Mouse (Mus musculus): Measurements from ENCODE around the gene Stoml1. TPM values are rescaled to one million over a fixed set of nuclear protein-coding genes. Genes with fewer than 3 reads are reported as not detected.

Gene Stoml1
- polyA plus RNA-seq, 1 experiment from 2014 or later: 6.7 TPM

- DNase-seq: peak; percentile 67
- no peak overlapping the region for H3K27ac ChIP-seq (ENCODE audit: low read depth)
- no peak for ATAC-seq
- H3K9ac ChIP-seq (replicated peaks): no peak overlapping the region
- WGBS (ENCODE audit: insufficient replicate concordance): 72% methylated on average over 24 of the region's 24 CpGs
- TF ChIP-seq EP300 (IDR thresholded peaks at IDR 0.05; ENCODE audit: low read depth) (no peak), CTCF (IDR thresholded peaks at IDR 0.05; ENCODE audit: low read depth) (peak; percentile 78)
- no peaks in the 10 kb centered on the region for H3K4me1 ChIP-seq (ENCODE audit: insufficient read depth)
- peaks cover 64% of the 10 kb centered on the region for H3K36me3 ChIP-seq (replicated peaks; ENCODE audit: insufficient read depth, low read length)
- H3K9me3 ChIP-seq (ENCODE audit: low read length): no peaks in the 10 kb centered on the region
- H3K4me2 ChIP-seq (ENCODE audit: low read depth, low read length): no peak overlapping the region
- H3K27me3 ChIP-seq (ENCODE audit: insufficient read depth, low read length): no peaks in the 10 kb centered on the region
- no peak overlapping the region for H3K4me3 ChIP-seq (ENCODE audit: low read depth, low read length)
Measured at GRCm38 (mm10) chr9:58220218-58220903, 32.6 kb upstream of the Stoml1 start.

GRCm38 (mm10) chr9:58224356-58224755 is 28.6 kb upstream of the Stoml1 start:
- Histone ChIP-seq H3K4me1 (ENCODE audit: insufficient read depth) (0 out of 2 replicates have a peak, but pooled peaks cover 3% of the 10 kb centered on the region), H3K27ac (ENCODE audit: low read depth) (no peak overlapping the region), H3K4me2 (ENCODE audit: low read depth, low read length) (no peak overlapping the region), H3K4me3 (ENCODE audit: low read depth, low read length) (no peak overlapping the region), H3K9ac (replicated peaks) (no peak overlapping the region), H3K9me3 (ENCODE audit: low read length) (no peaks in the 10 kb centered on the region), H3K36me3 (replicated peaks; ENCODE audit: insufficient read depth, low read length) (peaks cover 96% of the 10 kb centered on the region), H3K27me3 (ENCODE audit: insufficient read depth, low read length) (no peaks in the 10 kb centered on the region)
- TF ChIP-seq CTCF (IDR thresholded peaks at IDR 0.05; ENCODE audit: low read depth) (no peak), EP300 (IDR thresholded peaks at IDR 0.05; ENCODE audit: low read depth) (no peak)
- 86% methylated on average over 2 of the region's 2 CpGs for WGBS (ENCODE audit: insufficient replicate concordance)
- ATAC-seq (no peak), DNase-seq (no peak)

GRCm38 (mm10) chr9:58225915-58226913 is 26.8 kb upstream of the Stoml1 start:
- Histone ChIP-seq H3K36me3 (replicated peaks; ENCODE audit: insufficient read depth, low read length) (peaks cover 96% of the 10 kb centered on the region), H3K27me3 (ENCODE audit: insufficient read depth, low read length) (no peaks in the 10 kb centered on the region), H3K4me3 (ENCODE audit: low read depth, low read length) (no peak overlapping the region), H3K4me2 (ENCODE audit: low read depth, low read length) (no peak overlapping the region), H3K9ac (replicated peaks) (no peak overlapping the region), H3K4me1 (ENCODE audit: insufficient read depth) (0 out of 2 replicates have a peak, but pooled peaks cover 3% of the 10 kb centered on the region), H3K9me3 (ENCODE audit: low read length) (no peaks in the 10 kb centered on the region), H3K27ac (ENCODE audit: low read depth) (no peak overlapping the region)
- WGBS (ENCODE audit: insufficient replicate concordance): 50% methylated on average over 9 of the region's 9 CpGs
- ATAC-seq (peak; percentile 44; the same call in 1 of the 2 replicates), DNase-seq (peak; percentile 76)
- peak; percentile 94 for TF ChIP-seq CTCF (IDR thresholded peaks at IDR 0.05; ENCODE audit: low read depth)
- peak; percentile 14; the same call in 1 of the 2 replicates for TF ChIP-seq EP300 (IDR thresholded peaks at IDR 0.05; ENCODE audit: low read depth)

DNA sequence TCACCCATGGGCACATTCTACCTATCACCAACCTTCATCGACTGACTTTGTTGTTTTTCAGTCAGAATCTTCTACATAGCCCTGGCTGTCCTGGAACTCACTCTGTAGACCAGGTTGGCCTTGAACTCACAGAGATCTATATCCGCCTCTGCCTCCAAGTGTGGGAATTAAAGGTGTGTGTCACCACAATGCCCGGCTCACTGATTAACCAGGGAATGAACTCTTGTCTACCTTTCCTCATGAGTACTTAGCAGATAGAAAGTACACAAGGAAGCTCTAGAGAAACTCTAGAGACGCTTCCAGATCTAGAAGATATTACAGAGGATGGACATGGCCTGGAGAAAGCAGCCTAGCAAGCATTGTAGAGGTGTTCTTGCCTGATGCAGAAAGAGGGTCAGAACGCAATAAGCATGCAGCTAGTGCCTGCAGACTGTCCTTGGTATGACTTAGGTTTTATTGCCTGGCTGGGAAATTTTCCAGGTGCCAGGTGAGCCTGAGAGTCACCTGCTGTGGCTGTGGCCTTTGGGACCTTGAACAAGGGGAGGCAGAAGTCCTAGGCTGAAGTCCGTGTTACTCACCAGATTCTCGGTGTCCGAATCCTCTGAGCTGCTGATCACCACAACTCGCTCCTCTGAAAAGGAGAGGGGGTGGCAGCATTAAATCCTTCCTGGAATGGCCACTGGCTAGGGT is 24.0 kb upstream of the Stoml1 start:
- H3K4me2 ChIP-seq (ENCODE audit: low read depth, low read length): no peak overlapping the region
- no peak overlapping the region for H3K4me3 ChIP-seq (ENCODE audit: low read depth, low read length)
- peaks cover 13% of the 10 kb centered on the region for H3K4me1 ChIP-seq (ENCODE audit: insufficient read depth)
- H3K9ac ChIP-seq (replicated peaks): no peak overlapping the region
- DNase-seq (no peak), ATAC-seq (no peak)
- no peak overlapping the region for H3K27ac ChIP-seq (ENCODE audit: low read depth)
- H3K27me3 ChIP-seq (ENCODE audit: insufficient read depth, low read length): no peaks in the 10 kb centered on the region
- 92% methylated on average over 9 of the region's 9 CpGs for whole genome bisulfite sequencing (ENCODE audit: insufficient replicate concordance)
- peaks cover 96% of the 10 kb centered on the region for H3K36me3 ChIP-seq (replicated peaks; ENCODE audit: insufficient read depth, low read length)
- TF ChIP-seq CTCF (IDR thresholded peaks at IDR 0.05; ENCODE audit: low read depth): no peak
- TF ChIP-seq EP300 (IDR thresholded peaks at IDR 0.05; ENCODE audit: low read depth): no peak
- H3K9me3 ChIP-seq (ENCODE audit: low read length): no peaks in the 10 kb centered on the region

GRCm38 (mm10) chr9:58231746-58232145 is 21.2 kb upstream of the Stoml1 start:
- TF ChIP-seq EP300 (IDR thresholded peaks at IDR 0.05; ENCODE audit: low read depth) (no peak), CTCF (IDR thresholded peaks at IDR 0.05; ENCODE audit: low read depth) (no peak)
- no peaks in the 10 kb centered on the region for H3K9me3 ChIP-seq (ENCODE audit: low read length)
- H3K9ac ChIP-seq (replicated peaks): no peak overlapping the region
- no peak overlapping the region for H3K4me2 ChIP-seq (ENCODE audit: low read depth, low read length)
- H3K36me3 ChIP-seq (replicated peaks; ENCODE audit: insufficient read depth, low read length): peaks cover 80% of the 10 kb centered on the region
- H3K4me3 ChIP-seq (ENCODE audit: low read depth, low read length): no peak overlapping the region
- whole genome bisulfite sequencing (ENCODE audit: insufficient replicate concordance): 50% methylated on average over 6 of the region's 6 CpGs
- 0 out of 2 replicates have a peak, but pooled peaks have one; percentile 33 for ATAC-seq
- H3K27ac ChIP-seq (ENCODE audit: low read depth): peak overlapping the region; percentile 80
- no peaks in the 10 kb centered on the region for H3K27me3 ChIP-seq (ENCODE audit: insufficient read depth, low read length)
- H3K4me1 ChIP-seq (ENCODE audit: insufficient read depth): peaks cover 10% of the 10 kb centered on the region
- no peak for DNase-seq

Measured in liver, postnatal 0 days (tissue).